In the genomic region with DNA sequence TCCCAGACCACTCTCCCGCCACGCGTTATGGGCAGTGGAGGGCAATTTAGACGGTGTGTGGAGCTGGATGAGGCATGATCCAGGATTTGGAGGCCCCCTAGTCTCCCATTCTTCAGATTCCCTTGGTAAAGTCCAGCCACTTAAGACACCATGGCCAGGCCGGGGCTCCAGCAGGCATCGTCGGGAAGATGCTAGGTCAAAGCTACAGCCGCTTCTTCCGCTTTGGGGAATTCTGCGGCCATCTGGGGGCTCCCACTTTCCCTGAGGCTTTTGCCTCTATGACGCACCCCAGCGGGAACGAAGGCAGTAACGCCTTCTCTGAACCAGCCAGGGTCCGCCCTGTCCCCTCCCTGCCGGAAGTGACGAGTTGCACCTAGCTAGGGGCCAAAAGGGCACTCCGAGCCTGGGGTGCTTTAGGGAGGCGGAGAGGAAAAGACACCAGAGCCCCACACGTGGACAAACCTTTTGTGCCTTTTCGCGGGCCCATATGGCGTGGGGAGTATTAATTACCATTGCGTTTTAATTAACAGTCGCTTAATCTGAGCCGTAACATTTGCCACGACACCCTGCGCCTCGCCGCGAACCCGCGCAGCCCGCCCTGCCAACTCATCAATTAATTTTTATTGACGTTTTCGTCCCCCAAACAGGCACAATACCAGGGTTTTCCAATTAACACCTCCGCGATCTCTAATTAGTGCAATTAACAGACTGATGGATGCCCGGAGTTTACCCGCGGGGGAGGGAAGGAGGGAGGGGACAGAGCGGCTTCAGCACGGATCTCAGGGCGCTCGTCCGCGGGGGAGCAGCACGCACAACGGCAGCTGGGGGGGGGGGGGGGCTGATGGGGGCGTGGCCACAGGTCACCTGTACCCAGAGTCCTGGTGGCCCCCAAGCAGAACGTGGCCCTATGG, we compare ENCODE assay signal across 8 mouse cellular contexts. TPM values are rescaled to one million over a fixed set of nuclear protein-coding genes. Genes with fewer than 3 reads are reported as not detected.
DNase-seq lines count a peak whose midpoint lies in the region; ATAC-seq and TF ChIP-seq lines count a peak whose summit lies in the region.

No protein-coding gene starts in this region.

- peaks cover 64% of the 10 kb centered on the region for H3K27me3 ChIP-seq in E14TG2a.4 (ENCODE audit: insufficient read depth, low read length)

- no peak overlapping the region for H3K27ac ChIP-seq in bone marrow macrophage, adult 2 months (ENCODE audit: insufficient read depth, low read depth, low read length)

- peaks cover 89% of the 10 kb centered on the region for H3K4me1 ChIP-seq in E14TG2a.4 (replicated peaks; ENCODE audit: low read depth, low read length)
- no peaks in the 10 kb centered on the region for H3K4me1 ChIP-seq in bone marrow macrophage, adult 2 months (ENCODE audit: control insufficient read depth, insufficient read depth, low read length)

- no peak for TF ChIP-seq CTCF in E14TG2a.4 (conservative IDR thresholded peaks at IDR 0.05; ENCODE audit: low read length)
- no peak for TF ChIP-seq CTCF in bone marrow macrophage, adult 2 months (IDR thresholded peaks at IDR 0.05; ENCODE audit: low read depth, low read length)

- peaks cover 30% of the 10 kb centered on the region for H3K36me3 ChIP-seq in E14TG2a.4 (ENCODE audit: insufficient read depth, low read length)

- H3K4me3 ChIP-seq in E14TG2a.4 (replicated peaks; ENCODE audit: low read length): peak overlapping the region; percentile 78
- peak overlapping the region; percentile 58 for H3K4me3 ChIP-seq in bone marrow macrophage, adult 2 months (ENCODE audit: insufficient read depth, low read length)

- intact Hi-C loops in heart, postnatal 14 days (cut with DNase I): no loop called here
- intact Hi-C loops in left cerebral cortex, postnatal 25 days (cut with DNase I): no loop called here

- peak; percentile 55 to 73 for DNase-seq in heart, postnatal 14 days
- peak; percentile 77 to 87 for DNase-seq in kidney, postnatal 36 days
- DNase-seq in spleen, postnatal 36 days (ENCODE audit: low spot score in 2 of 2): peak; percentile 71 to 74
- no peak for DNase-seq in left cerebral cortex, postnatal 25 days (ENCODE audit: low spot score in 2 of 2)

- no peaks in the 10 kb centered on the region for H3K9me3 ChIP-seq in E14TG2a.4 (ENCODE audit: low read length)

- no peak for TF ChIP-seq POLR2A in bone marrow macrophage, adult 2 months (IDR thresholded peaks at IDR 0.05; ENCODE audit: borderline replicate concordance, low read depth, low read length)

- peak; percentile 72 for ATAC-seq in erythroid progenitor cell, adult 5-6 weeks (replicated peaks; ENCODE audit: low FRiP score, poor library complexity, severe bottlenecking)
- ATAC-seq in megakaryocyte, adult 5-6 weeks (ENCODE audit: poor library complexity, severe bottlenecking): peak; percentile 98

RNA-seq across cellular contexts. Expression of a gene that starts 15.1 kb away (rescaled TPM):
- polyA plus RNA-seq in bone marrow macrophage, adult 2 months (2012; ENCODE audit: insufficient read depth, insufficient read length, missing spikeins): 5.2 and 6.0 TPM in 2 replicates
- total RNA-seq in erythroid progenitor cell, adult 5-6 weeks (2015; ENCODE audit: low replicate concordance): 4.0 and 5.4 TPM in 2 replicates
- 0.30 and 1.0 TPM in 2 replicates for total RNA-seq in erythroid progenitor cell, adult 5-6 weeks (2017; ENCODE audit: low replicate concordance)
- 10 to 100 TPM; 12.2 to 13.6 TPM for total RNA-seq in heart, postnatal 14 days (2021)
- 7.1 and 8.8 TPM in 2 replicates for total RNA-seq in megakaryocyte, adult 5-6 weeks (2015)
- 1.1 and 2.2 TPM in 2 replicates for total RNA-seq in megakaryocyte, adult 5-6 weeks (2017)
- 10 to 100 TPM; 41.3 to 42.7 TPM for total RNA-seq in left cerebral cortex, postnatal 25 days (2021)

Comparison
In these comparisons a context has a peak if more than half of its experiments do, and no peak if none do; other contexts are left out.
1. DNase-seq: peak in heart, postnatal 14 days (2 of 2), kidney, postnatal 36 days (2 of 2) and spleen, postnatal 36 days (2 of 2); none in left cerebral cortex, postnatal 25 days (0 of 2).